Mouse (Mus musculus) neural tube, embryonic 13.5 days (tissue): ENCODE results near the gene Ngfr. TPM values are rescaled to one million over a fixed set of nuclear protein-coding genes. Genes with fewer than 3 reads are reported as not detected.
A peak's percentile ranks its signal among the peaks of the same experiment; 100 is the strongest.

Source experiments
- ATAC-seq: fragments of 200-750 bp; cut with Nextera tagmentation; 2 replicates; pipeline ENCODE4 v1.8.0; 2017; ENCODE audit warnings: low read depth, mild to moderate bottlenecking, moderate TSS enrichment, moderate library complexity
- H3K27ac ChIP-seq: fragments of 300-500 bp; sonication (generic); replicated peaks from 2 replicates; pipeline ENCODE4 v1.5.1; 2015; ENCODE audit warnings: moderate library complexity, mild to moderate bottlenecking, inconsistent platforms
- H3K27me3 ChIP-seq: fragments of 300-500 bp; sonication (generic); 2 replicates; pipeline ENCODE4 v1.6.1; 2015; ENCODE audit warnings: mild to moderate bottlenecking, inconsistent platforms
- H3K36me3 ChIP-seq: fragments of 300-500 bp; sonication (generic); 2 replicates; pipeline ENCODE4 v1.6.1; 2015; ENCODE audit warnings: mild to moderate bottlenecking, inconsistent platforms
- H3K4me1 ChIP-seq: fragments of 300-500 bp; sonication (generic); replicated peaks from 2 replicates; pipeline ENCODE4 v1.6.1; 2015; ENCODE audit warnings: inconsistent platforms
- H3K4me2 ChIP-seq: fragments of 300-500 bp; sonication (generic); 2 replicates; pipeline ENCODE4 v1.6.1; 2015; ENCODE audit warnings: inconsistent platforms, mild to moderate bottlenecking, moderate library complexity
- H3K4me3 ChIP-seq: fragments of 300-500 bp; sonication (generic); 2 replicates; pipeline ENCODE4 v1.5.1; 2015; ENCODE audit warnings: mild to moderate bottlenecking, inconsistent platforms
- H3K9ac ChIP-seq: fragments of 300-500 bp; sonication (generic); 2 replicates; pipeline ENCODE4 v1.6.1; 2015; ENCODE audit warnings: moderate library complexity, mild to moderate bottlenecking, inconsistent platforms
- H3K9me3 ChIP-seq: fragments of 300-500 bp; sonication (generic); 2 replicates; pipeline ENCODE4 v1.6.1; 2016; ENCODE audit warnings: inconsistent platforms
- WGBS: fragments of 180-500 bp; shearing (Covaris S2); methylation state at CpG from one replicate; pipeline ENCODE4 v1.1.7; 2015; 5-methylcytosine and 5-hydroxymethylcytosine counted together
- polyA plus RNA-seq: library from polyadenylated mRNA; unstranded; fragments of >200 nt; fragmentation: Nextera tagmentation; extraction: Ambion mirVana; gene quantifications from 2 replicates; pipeline ENCODE4 v1.2.1, GENCODE M21; 2015

The Ngfr gene
- polyA plus RNA-seq, 1 experiment from 2014 or later, result 121 TPM

DNA sequence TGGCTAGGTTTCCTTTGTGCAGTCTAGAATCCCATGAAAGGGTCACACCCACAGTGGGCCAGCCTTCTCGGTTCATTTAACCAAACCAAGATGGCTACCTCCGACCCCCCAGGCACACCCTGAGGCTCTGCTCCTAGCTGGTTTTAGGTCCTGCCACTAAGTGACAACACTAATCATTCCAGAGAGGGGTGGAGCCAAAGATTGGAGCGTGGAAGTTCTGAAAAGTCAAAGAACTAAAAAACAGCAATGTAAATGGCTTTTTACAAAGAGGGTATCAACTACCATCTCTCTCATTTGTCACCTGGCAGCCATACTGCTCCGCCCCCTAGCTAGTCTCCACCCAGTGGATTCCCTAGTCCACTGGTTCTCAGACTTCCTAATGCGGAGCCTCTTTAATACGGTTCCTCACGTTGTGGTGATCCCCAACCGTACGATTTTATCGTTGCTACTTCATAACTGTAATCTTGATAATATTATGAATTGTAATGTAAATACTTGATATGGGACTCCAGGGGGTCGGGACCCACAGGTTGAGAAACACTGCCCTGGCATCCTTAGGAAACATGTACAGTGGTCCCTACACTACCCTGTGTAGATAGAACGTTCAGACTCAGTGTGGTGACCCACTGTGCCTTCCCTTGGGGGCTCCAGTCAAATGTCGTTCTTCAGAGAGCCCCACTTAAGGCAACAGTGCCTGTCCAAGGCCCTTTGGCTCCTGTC, 55.0 kb downstream of the Ngfr start:
- Histone ChIP-seq H3K36me3 (no peaks in the 10 kb centered on the region), H3K4me3 (no peak overlapping the region), H3K9me3 (no peaks in the 10 kb centered on the region), H3K4me1 (peaks cover 4% of the 10 kb centered on the region; the same call in 1 of the 2 replicates), H3K9ac (no peak overlapping the region), H3K27ac (no peak overlapping the region), H3K4me2 (no peak overlapping the region), H3K27me3 (no peaks in the 10 kb centered on the region)
- WGBS, result 74% methylated on average over 13 of the region's 13 CpGs
- ATAC-seq, result no peak

DNA sequence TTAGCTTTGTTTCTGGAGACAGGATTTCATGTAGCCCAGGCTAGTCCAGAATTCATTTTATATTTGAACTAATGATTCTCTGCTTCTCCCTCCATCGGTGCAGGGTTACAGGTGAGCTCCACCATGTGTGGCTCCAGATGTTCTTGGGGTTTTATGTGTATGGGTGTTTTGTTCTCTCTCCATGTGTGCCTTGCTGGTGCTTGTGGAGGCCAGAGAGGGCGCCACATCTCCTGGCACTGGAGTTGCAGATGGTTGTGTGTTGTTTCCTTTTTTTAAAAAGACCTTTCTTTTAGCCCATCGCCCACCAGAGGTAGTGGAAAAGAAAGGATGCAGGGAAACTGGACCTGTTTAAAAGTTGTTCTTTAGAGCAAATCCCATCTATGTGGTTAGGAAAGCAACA, 59.3 kb downstream of the Ngfr start:
- Histone ChIP-seq H3K4me1 (no peaks in the 10 kb centered on the region), H3K4me3 (no peak overlapping the region), H3K9ac (no peak overlapping the region), H3K4me2 (no peak overlapping the region), H3K36me3 (no peaks in the 10 kb centered on the region), H3K27ac (no peak overlapping the region), H3K9me3 (no peaks in the 10 kb centered on the region), H3K27me3 (no peaks in the 10 kb centered on the region)
- WGBS, result 83% methylated on average over 3 of the region's 3 CpGs
- ATAC-seq, result no peak

- Histone ChIP-seq H3K27ac (no peak overlapping the region), H3K27me3 (no peaks in the 10 kb centered on the region), H3K36me3 (no peaks in the 10 kb centered on the region), H3K9ac (no peak overlapping the region), H3K9me3 (no peaks in the 10 kb centered on the region), H3K4me1 (no peaks in the 10 kb centered on the region), H3K4me3 (no peak overlapping the region), H3K4me2 (no peak overlapping the region)
- 88% methylated on average over 8 of the region's 8 CpGs for WGBS
- ATAC-seq, result no peak
These were observed 60.2 kb downstream of the Ngfr start for GRCm38 (mm10) chr11:95527307-95527706.

GRCm38 (mm10) chr11:95521563-95521962, 66.0 kb downstream of the Ngfr start:
- H3K27me3 ChIP-seq, result peaks cover 2% of the 10 kb centered on the region; the same call in 1 of the 2 replicates
- no peaks in the 10 kb centered on the region for H3K36me3 ChIP-seq
- peak overlapping the region; percentile 56; the same call in 1 of the 2 replicates for H3K9ac ChIP-seq
- H3K27ac ChIP-seq, result no peak overlapping the region
- ATAC-seq, result peak; percentile 44
- H3K9me3 ChIP-seq, result no peaks in the 10 kb centered on the region
- peaks cover 33% of the 10 kb centered on the region for H3K4me1 ChIP-seq
- H3K4me3 ChIP-seq, result peak overlapping the region; percentile 24
- under 1% methylated on average over 13 of the region's 13 CpGs for WGBS
- peak overlapping the region; percentile 48 for H3K4me2 ChIP-seq

DNA sequence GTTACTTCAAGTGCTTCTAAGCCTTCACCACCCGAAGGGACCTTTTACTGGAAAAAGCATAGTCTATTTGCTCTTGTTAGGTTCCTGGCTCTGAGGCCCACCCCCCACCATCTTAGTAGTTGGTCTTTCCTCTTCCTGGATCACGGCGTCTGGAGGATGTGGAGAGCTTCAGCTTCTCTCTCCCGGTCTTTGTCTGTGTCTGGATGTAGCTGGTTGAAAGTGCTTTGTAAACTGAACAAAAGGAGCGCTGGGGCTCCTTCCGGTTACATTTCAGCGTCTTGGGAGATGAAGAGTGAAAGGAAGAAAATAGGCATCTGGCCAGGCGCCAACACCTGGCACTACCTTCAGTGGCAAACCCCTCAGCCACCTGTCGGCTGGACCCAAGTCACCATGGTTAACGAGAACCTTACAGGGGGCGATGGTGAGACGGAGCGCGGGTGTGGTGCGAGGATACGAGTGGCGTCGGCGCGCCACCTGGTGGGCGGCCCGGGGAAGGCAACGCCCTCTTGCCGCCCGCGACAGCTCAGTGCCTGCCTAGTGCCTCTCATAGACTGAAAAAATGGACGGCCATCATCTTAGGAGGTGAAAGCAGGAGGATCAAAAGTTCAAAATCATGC, 67.0 kb downstream of the Ngfr start:
- Histone ChIP-seq H3K27me3 (peaks cover 6% of the 10 kb centered on the region), H3K4me3 (peak overlapping the region; percentile 24), H3K27ac (peak overlapping the region; percentile 61), H3K9me3 (no peaks in the 10 kb centered on the region), H3K4me2 (peak overlapping the region; percentile 48), H3K9ac (no peak overlapping the region), H3K36me3 (no peaks in the 10 kb centered on the region), H3K4me1 (peaks cover 43% of the 10 kb centered on the region)
- 5% methylated on average over 27 of the region's 27 CpGs for WGBS
- ATAC-seq, result peak; percentile 78

- ATAC-seq, result no peak
- 62% methylated on average over 3 of the region's 3 CpGs for WGBS
- H3K27me3 ChIP-seq, result peaks cover 12% of the 10 kb centered on the region
- no peak overlapping the region for H3K9ac ChIP-seq
- no peak overlapping the region for H3K4me2 ChIP-seq
- no peaks in the 10 kb centered on the region for H3K9me3 ChIP-seq
- H3K36me3 ChIP-seq, result no peaks in the 10 kb centered on the region
- no peak overlapping the region for H3K27ac ChIP-seq
- peaks cover 49% of the 10 kb centered on the region for H3K4me1 ChIP-seq
- no peak overlapping the region for H3K4me3 ChIP-seq
These were observed 67.5 kb downstream of the Ngfr start for GRCm38 (mm10) chr11:95519996-95520395.

- no peaks in the 10 kb centered on the region for H3K36me3 ChIP-seq
- 38% methylated on average over 10 of the region's 10 CpGs for WGBS
These were observed 68.2 kb downstream of the Ngfr start for GRCm38 (mm10) chr11:95519299-95519698.

More at GRCm38 (mm10) chr11:95519299-95519698, 68.2 kb downstream of the Ngfr start:
- Histone ChIP-seq H3K4me3 (no peak overlapping the region), H3K4me2 (no peak overlapping the region), H3K9me3 (no peaks in the 10 kb centered on the region), H3K4me1 (peaks cover 56% of the 10 kb centered on the region), H3K9ac (no peak overlapping the region), H3K27me3 (peaks cover 19% of the 10 kb centered on the region), H3K27ac (no peak overlapping the region)
- ATAC-seq, result no peak

Other genes starting within 250 kb of the Ngfr start
- gene Slc35b1, start 203.0 kb downstream of the Ngfr start, polyA plus RNA-seq, result 138 and 139 TPM in 2 replicates
- 201 and 211 TPM in 2 replicates for gene Spop, start 173.7 kb downstream of the Ngfr start, polyA plus RNA-seq
- gene Nxph3, start 73.2 kb downstream of the Ngfr start, polyA plus RNA-seq, result 0.74 and 0.79 TPM in 2 replicates
- gene Phb, start 79.2 kb upstream of the Ngfr start, polyA plus RNA-seq, result 185 and 188 TPM in 2 replicates
- gene Zfp652, start 124.9 kb upstream of the Ngfr start, polyA plus RNA-seq, result 28.8 and 30.1 TPM in 2 replicates
- gene B130006D01Rik, start 135.9 kb upstream of the Ngfr start, polyA plus RNA-seq, result 1.3 TPM in 2 replicates
- not detected in 2 replicates for gene Phospho1, start 236.8 kb upstream of the Ngfr start, polyA plus RNA-seq
- gene Gngt2, start 249.5 kb upstream of the Ngfr start, polyA plus RNA-seq, result 3.2 and 4.6 TPM in 2 replicates